Mouse (Mus musculus) mesoderm, embryonic 11.5 days (tissue): ENCODE data around the gene Hnrnpl.

Experiments
- DNase-seq: peaks from one replicate; pipeline ENCODE4 v3.0.0-alpha.2; 2012; ENCODE audit warnings: low read depth, low spot score

Gene Hnrnpl

GRCm38 (mm10) chr7:28829821-28830220 lies 21.5 kb downstream of the Hnrnpl start:
- DNase-seq: no peak

DNA sequence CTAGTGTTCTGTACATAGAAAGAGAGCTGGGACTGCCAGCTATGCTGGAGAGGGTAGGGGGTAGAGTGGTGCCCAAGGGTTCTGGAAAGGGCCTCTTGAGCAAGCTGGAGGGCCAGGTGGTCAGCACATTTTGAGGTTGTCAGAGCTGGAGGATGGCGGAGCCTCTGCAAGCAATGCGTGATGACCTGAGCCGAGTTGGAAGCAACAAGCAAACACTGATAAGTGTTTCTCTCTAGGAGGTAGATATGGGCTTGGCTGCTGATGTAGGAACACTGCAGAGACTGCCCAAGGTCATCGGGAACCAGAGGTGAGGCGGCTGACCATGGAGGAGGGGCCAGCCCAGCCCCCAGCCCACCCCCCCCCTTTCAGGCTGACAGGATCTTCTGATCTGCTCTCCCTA lies 22.6 kb downstream of the Hnrnpl start:
- no peak for DNase-seq

DNA sequence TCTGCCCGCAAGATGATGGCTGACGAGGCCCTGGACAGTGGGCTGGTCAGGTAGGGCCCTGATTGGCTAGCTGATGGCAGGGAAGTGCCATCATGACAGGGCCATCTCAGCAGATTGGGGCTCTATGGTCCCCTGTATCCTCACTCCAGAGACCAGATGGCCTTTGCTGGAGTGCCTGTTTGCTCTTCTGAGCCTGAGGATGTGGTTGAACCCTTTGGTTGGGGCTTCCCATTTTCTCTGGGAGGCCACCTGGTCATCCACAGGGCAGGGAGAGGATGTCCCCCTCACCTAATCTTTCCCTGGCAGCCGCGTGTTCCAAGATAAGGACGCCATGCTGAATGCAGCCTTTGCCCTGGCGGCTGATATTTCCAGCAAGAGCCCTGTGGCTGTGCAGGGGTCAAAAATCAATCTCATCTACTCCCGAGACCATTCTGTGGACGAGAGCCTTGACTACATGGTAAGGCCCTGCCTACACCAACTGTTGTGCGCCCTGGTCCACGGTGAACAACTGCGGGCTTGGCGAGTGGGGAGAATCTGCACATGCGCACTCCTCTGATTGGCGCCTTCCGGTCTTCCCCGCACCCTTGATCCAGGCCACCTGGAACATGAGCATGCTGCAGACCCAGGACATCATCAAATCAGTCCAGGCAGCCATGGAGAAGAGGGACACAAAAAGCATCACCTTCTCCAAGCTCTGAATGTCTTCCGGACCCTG lies 23.2 kb downstream of the Hnrnpl start:
- DNase-seq: no peak

DNA sequence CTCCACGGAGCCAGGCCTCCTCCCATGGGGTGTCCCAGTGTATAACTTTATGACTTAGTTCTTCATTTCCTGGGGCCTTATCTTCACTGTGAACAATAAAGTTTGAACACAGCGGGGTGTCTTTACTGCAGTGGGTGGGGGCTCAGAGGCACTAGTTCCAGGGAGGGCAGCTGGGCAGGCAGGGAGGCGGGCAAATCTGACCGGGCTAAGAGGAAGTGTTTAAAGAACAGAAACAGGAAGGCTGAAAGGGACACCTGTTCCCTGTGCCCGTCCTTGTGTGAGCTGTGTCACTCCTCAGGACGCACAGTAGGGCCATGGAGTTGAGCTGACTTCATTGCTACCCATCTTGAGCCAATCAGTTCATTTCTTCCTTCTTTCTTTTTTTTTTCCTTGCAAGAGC lies 23.8 kb downstream of the Hnrnpl start:
- no peak for DNase-seq

DNA sequence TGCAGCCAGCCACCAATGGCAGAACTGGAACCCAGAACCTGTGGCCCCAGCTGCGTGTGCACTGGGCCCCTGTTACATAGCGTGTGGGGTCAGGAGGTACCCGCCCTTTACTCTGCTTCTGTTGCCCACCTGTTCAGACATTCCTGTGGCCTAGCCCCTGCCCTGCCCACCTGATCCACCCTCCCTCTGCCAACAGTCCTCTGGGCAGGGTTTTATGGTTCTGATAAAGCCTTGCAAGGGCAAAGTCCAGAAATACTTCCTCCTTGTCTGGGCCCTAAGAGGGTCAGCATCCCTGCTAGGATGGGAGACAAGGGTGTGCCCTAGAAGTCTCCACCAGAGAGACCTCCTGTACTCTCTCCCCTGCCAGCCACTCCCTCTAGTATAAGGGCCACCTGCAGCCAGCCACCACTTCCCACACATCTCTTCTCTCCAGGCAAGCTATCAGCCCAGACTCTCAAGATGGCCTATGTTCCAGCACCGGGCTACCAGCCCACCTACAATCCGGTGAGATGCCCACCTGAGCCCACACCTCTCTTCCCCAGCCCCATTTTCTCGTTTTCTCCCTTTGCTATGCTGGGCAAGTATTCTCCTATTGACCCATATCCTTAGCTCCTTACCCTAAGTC lies 25.5 kb downstream of the Hnrnpl start, which contains the start of gene Lgals4:
TSS of gene Lgals4 (plus strand) at position 132 of the 625 bp plus-strand sequence.
- no peak for DNase-seq

DNA sequence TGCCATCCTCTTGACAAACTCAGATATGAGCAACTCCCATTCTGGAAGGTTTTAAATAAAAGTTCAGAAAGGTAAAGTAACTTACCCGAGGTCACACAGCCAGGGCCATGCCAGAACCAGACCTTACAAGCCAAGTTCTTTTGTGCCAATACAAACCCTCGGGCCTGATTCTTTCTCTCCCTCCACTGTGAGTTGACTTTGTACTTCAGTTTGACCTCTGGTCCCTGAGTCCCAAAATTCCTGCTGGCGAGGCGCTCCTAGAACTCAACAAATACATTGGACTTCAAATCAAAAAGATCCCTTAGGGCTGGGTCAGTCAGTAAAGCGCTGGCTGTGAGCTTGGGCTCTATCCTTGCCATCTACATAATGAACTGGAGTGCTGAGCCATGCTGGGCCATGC lies 28.6 kb downstream of the Hnrnpl start:
- no peak for DNase-seq

- DNase-seq: no peak
Observed at GRCm38 (mm10) chr7:28838331-28838730, 30.0 kb downstream of the Hnrnpl start.

DNA sequence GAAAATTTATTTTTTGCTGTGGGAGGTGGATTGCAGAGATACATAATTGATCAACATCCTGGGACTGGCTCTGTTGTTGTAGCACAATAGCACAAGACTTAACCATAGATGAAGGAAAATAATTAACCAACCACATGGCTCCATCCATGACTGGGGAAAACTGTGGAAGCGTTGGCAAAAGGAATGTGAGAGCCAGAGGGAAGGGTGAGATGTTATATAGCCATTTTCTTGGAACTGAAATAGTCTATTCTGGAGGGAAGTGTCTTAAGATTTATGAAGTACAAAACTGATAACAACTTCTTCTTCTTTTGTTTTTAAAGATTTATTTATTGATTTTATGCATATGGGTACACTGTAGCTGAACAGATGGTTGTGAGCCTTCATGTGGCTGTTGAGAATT lies 38.9 kb downstream of the Hnrnpl start:
- DNase-seq: no peak

GRCm38 (mm10) chr7:28849700-28850236 lies 41.4 kb downstream of the Hnrnpl start:
- no peak for DNase-seq

- no peak for DNase-seq
Observed at GRCm38 (mm10) chr7:28850642-28851041, 42.3 kb downstream of the Hnrnpl start.

DNA sequence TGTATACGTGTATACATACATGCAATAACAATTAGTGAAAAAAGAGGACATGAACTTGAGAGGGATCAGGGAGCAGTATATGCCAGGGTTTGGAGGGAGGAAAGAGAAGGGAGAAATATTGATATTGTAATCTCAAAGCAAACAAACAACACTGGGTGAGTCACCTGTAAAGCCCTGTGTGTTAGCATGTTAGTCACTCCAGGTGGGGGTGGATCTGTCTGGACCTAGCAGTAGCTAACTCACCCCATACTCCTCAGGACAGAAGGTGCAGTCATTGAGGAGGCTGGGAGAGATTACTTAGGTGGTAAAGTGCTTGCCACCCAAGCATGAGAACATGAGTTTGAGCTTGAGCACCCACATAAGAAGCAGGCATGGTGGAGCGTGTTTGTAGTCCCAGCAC lies 51.6 kb downstream of the Hnrnpl start:
- DNase-seq: no peak

- no peak for DNase-seq
Observed at GRCm38 (mm10) chr7:28860898-28861297, 52.6 kb downstream of the Hnrnpl start.

- DNase-seq: no peak
Observed at GRCm38 (mm10) chr7:28862817-28863499, 54.6 kb downstream of the Hnrnpl start.

DNA sequence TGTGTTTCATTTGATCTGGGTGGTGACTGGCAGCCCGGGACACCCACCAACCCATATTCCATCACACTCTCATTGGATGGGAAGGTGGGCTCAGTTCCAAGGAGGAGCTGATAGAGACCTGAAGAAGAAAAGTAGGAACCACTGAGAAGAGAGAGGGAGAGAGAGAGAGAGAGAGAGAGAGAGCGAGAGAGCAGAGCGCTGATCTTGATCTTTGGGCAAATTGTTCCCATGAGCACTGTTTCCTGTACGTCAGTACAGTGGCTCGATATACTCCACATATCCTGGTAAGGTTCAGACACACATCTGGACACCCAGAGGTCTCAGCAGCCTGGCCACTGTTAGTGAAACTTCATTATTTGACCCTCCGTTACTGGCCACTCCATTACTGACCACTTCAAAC lies 55.2 kb downstream of the Hnrnpl start, which contains the start of gene Lgals7:
TSS of gene Lgals7 (plus strand) at position 314 of the 400 bp plus-strand sequence.
- DNase-seq: no peak

GRCm38 (mm10) chr7:28864288-28864750 lies 56.0 kb downstream of the Hnrnpl start:
- DNase-seq: no peak

- DNase-seq: peak; percentile 65
Observed at GRCm38 (mm10) chr7:28865481-28866300, 57.4 kb downstream of the Hnrnpl start.

DNA sequence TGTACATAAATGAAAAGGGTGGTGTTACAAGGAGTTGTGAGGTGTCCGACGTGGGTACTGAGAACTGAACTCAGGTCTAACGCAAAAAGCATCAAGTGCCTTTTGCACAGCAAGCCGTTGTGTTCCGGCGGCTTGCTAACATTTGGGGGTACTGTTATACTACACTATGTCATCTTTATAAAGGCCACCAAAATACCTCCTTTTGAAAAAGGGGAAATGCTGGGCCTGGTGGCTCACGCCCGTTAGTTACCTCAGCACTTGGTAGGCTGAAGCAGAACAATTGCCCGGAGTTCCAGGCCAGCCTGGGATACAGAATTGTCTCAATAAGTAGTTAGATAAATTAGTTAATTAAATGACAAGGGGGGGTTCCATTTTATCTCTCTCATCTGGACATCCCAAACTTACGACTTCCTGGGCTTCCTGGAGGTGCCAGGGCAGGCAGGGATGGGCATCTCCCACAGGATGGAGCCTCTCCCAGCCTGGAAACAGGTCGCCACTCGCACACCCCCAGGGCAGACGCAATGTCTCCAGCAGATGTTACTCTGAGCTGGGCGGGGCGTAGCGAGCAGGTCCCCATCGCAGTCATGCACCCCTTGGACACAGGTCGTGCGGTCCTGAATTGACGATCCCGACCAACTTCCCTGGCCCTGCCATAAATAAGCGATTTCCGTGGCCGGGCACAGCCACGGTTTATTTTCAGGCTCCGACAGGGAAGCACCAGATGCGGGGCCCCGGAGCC lies 58.6 kb downstream of the Hnrnpl start:
- DNase-seq: no peak

DNA sequence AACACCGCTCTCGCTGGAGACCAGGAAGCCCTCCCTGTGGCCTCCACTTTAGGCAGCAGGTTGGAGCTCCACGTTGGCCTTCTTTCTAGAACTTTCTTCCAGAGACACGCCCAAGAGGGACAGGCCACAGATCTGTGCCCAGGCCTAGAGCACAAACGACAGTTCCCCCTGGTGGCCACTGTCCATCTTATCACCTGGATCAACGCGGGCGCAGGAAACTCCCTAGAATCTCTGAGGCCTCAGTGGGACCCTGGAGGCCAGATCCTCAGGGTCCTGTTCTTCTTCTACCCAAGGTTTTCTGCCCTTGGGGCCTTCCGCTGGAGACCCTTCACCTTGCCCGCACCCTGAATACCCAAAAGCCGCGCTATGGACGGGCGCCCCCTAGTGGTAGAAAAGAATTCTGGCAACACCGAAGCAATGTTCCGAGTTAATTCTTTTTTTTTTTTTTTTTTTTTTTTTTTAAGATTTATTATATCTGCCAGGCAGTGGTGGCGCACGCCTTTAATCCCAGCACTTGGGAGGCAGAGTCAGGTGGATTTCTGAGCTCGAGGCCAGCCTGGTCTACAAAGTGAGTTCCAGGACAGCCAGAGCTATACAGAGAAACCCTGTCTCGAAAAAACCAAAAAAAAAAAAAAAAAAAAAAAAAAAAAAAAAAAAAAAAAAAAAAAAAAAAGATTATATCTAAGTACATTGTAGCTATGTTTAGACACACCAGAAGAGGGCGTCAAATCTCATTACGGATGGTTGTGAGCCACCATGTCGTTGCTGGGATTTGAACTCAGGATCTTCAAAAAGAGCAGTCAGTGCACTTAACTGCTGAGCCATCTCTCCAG lies 59.4 kb downstream of the Hnrnpl start:
- peak; percentile 69 for DNase-seq

DNA sequence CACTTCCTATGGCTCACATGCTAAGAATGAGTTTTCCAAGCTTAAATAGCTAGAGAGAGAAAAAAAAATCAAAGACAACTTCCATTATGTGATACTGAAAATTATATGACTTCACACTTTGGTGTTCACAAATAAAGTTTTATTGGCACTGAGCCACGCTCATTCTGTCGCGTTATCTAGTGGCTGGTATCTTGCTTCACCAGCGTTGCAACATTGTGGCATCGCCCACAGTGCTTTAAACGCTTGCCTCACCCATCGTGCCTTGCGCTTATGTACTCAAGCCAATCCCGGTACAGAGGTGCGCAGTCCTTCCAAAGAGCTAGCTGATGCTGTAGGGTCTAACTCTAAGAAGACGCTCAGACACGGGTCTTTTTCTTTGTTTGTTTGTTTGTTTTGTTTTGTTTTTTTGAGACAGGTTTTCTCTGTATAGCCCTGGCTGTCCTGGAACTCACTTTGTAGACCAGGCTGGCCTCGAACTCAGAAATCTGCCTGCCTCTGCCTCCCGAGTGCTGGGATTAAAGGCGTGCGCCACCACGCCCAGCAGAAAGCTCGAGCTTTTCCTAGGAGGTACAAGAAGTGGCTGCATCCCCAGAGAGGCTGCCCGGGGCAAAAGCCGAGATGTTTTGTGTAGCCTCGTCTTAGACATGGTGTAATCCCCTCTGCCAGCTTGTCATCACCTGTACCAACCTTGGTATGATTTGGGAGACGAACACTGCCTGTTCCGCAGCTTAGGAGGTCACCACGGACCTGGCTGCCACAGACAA lies 62.7 kb downstream of the Hnrnpl start:
- DNase-seq: no peak
